Mouse (Mus musculus): ENCODE results near the gene Wdr92.
"Not testable (repeated sequence)": the region's sequence is repeated elsewhere in the genome, so short reads cannot be mapped to it uniquely, and the experiment has no call there.

Wdr92 gene

GRCm38 (mm10) chr11:17211258-17212140 is 29.6 kb downstream of the Wdr92 start, which contains the start of gene Pno1:
TSS of gene Pno1 (minus strand) at chr11:17211568.
- DNase-seq (ENCODE audit: low read depth): peak; percentile 98

GRCm38 (mm10) chr11:17212141-17212495 is 30.2 kb downstream of the Wdr92 start:
- no peak for DNase-seq (ENCODE audit: low read depth)

GRCm38 (mm10) chr11:17212903-17213509 is 31.1 kb downstream of the Wdr92 start:
- no peak for DNase-seq (ENCODE audit: low read depth)

GRCm38 (mm10) chr11:17215475-17215874 is 33.6 kb downstream of the Wdr92 start:
- no peak for DNase-seq (ENCODE audit: low read depth)

GRCm38 (mm10) chr11:17221126-17221525 is 39.2 kb downstream of the Wdr92 start:
- DNase-seq (ENCODE audit: low read depth): no peak

- DNase-seq (ENCODE audit: low read depth): no peak
These were observed 50.9 kb downstream of the Wdr92 start for GRCm38 (mm10) chr11:17232792-17233191.

- peak; percentile 39 for DNase-seq (ENCODE audit: low read depth)
These were observed 54.6 kb downstream of the Wdr92 start for GRCm38 (mm10) chr11:17236449-17237037.

- not testable (repeated sequence) for DNase-seq (ENCODE audit: low read depth)
These were observed 56.7 kb downstream of the Wdr92 start for GRCm38 (mm10) chr11:17238598-17238997.

- DNase-seq (ENCODE audit: low read depth): no peak
These were observed 66.8 kb downstream of the Wdr92 start for GRCm38 (mm10) chr11:17248715-17249114.

GRCm38 (mm10) chr11:17256813-17257365 is 75.0 kb downstream of the Wdr92 start:
- no peak for DNase-seq (ENCODE audit: low read depth)

- DNase-seq (ENCODE audit: low read depth): peak; percentile 95
These were observed 75.5 kb downstream of the Wdr92 start, which contains the start of gene C1d for GRCm38 (mm10) chr11:17257443-17257842. TSS of gene C1d (plus strand) at chr11:17257579.

- no peak for DNase-seq (ENCODE audit: low read depth)
These were observed 76.0 kb downstream of the Wdr92 start for GRCm38 (mm10) chr11:17257861-17258260.

GRCm38 (mm10) chr11:17267176-17267575 is 85.3 kb downstream of the Wdr92 start:
- DNase-seq (ENCODE audit: low read depth): no peak

- DNase-seq (ENCODE audit: low read depth): no peak
These were observed 86.9 kb downstream of the Wdr92 start for GRCm38 (mm10) chr11:17268801-17269200.

- DNase-seq (ENCODE audit: low read depth): peak; percentile 73
These were observed 98.1 kb downstream of the Wdr92 start for GRCm38 (mm10) chr11:17279959-17280358.

All from naive thymus-derived CD4-positive, alpha-beta T cell, adult 2 months (primary cell).